Mouse (Mus musculus) CH12.LX (cell line): ENCODE results near the gene Prmt1.

Experiments
- BHLHE40 ChIP-seq: IDR thresholded peaks from 2 replicates; pipeline ENCODE4 v1.6.1; 2011; ENCODE audit warnings: mild to moderate bottlenecking, low read depth, low read length, improper control_type of control experiment
- CHD2 ChIP-seq: IDR thresholded peaks from 2 replicates; pipeline ENCODE4 v1.6.1; 2011; ENCODE audit warnings: low read length, improper control_type of control experiment
- CTCF ChIP-seq, 2 experiments: IDR thresholded peaks in 1 of 2; conservative IDR thresholded peaks in 1 of 2; 2 replicates each; pipeline ENCODE4 v1.5.1; 2011 to 2012; ENCODE audit warnings: low read depth in 2 of 2, low read length in 2 of 2, improper control_type of control experiment in 1 of 2, inconsistent platforms in 1 of 2, mild to moderate bottlenecking in 1 of 2, moderate library complexity in 1 of 2
- ELF1 ChIP-seq: IDR thresholded peaks from 2 replicates; pipeline ENCODE4 v1.6.1; 2014; ENCODE audit warnings: low read depth, mild to moderate bottlenecking, inconsistent platforms, low read length, improper control_type of control experiment
- EP300 ChIP-seq: IDR thresholded peaks from 2 replicates; pipeline ENCODE4 v1.6.1; 2011; ENCODE audit warnings: low read length, improper control_type of control experiment
- ETS1 ChIP-seq: conservative IDR thresholded peaks from 2 replicates; pipeline ENCODE4 v1.6.1; 2012; ENCODE audit warnings: low read depth, mild to moderate bottlenecking, inconsistent platforms, low read length, improper control_type of control experiment, moderate library complexity
- HCFC1 ChIP-seq: IDR thresholded peaks from 2 replicates; pipeline ENCODE4 v1.6.1; 2012; ENCODE audit warnings: low read depth, mild to moderate bottlenecking, inconsistent platforms, low read length, improper control_type of control experiment
- MAX ChIP-seq: IDR thresholded peaks from 2 replicates; pipeline ENCODE4 v1.6.1; 2011; ENCODE audit warnings: low read length, improper control_type of control experiment
- NRF1 ChIP-seq: IDR thresholded peaks from 2 replicates; pipeline ENCODE4 v1.6.1; 2014; ENCODE audit warnings: low read depth, mild to moderate bottlenecking, inconsistent platforms, low read length, improper control_type of control experiment, moderate library complexity
- POLR2A ChIP-seq: IDR thresholded peaks from 2 replicates; pipeline ENCODE4 v1.6.1; 2011; ENCODE audit warnings: low read depth, mild to moderate bottlenecking, improper control_type of control experiment, low read length
- UBTF ChIP-seq: IDR thresholded peaks from 2 replicates; pipeline ENCODE4 v1.6.1; 2012; ENCODE audit warnings: low read depth, mild to moderate bottlenecking, inconsistent platforms, low read length, improper control_type of control experiment, moderate library complexity
- ZKSCAN1 ChIP-seq: IDR thresholded peaks from 2 replicates; pipeline ENCODE4 v1.6.1; 2012; ENCODE audit warnings: low read depth, inconsistent platforms, low read length, improper control_type of control experiment, borderline replicate concordance

DNA sequence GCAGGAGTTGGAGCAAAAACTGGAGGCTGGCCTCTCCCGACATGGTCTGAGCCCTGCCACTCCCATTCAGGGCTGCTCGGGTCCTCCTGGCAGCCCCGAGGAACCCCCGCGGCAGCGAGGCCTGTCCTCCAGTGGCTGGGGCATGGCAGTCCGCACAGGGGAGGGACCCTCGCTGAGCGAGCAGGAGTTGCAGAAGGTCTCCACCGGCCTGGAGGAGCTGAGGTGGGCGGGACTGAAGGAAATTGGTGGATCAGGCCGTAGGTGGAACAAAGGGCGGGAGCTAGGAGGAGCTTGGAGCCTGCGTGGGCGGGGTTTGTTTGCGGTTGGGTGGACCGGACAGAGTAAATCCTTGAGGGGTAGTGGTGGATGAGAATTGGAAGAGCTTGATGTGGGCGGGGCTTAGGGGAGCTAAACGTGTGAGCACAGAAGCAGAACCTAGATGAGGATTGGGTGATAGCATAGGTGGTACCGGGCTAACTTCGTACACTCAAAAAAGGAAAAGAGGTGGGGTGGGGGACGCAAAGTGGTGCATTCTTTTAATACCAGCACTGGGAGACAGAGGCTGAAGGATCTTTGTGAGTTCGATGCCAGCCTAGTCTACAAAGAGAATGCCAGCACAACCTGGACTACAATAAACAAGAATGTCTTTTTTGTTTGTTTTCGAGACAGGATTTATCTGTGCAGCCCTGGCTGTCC lies 33.6 kb downstream of the Prmt1 start:
- no peak for TF ChIP-seq MAX
- no peak for TF ChIP-seq POLR2A
- no peak for TF ChIP-seq CTCF (conservative IDR thresholded peaks at IDR 0.05 in 1 of 2, IDR thresholded peaks at IDR 0.05 in 1 of 2; ENCODE audit: low read depth in 2 of 2, low read length in 2 of 2)
- TF ChIP-seq NRF1 = peak; percentile 53; the same call in 1 of the 2 replicates
- TF ChIP-seq BHLHE40 = no peak
- no peak for TF ChIP-seq ELF1
- TF ChIP-seq UBTF = no peak
- no peak for TF ChIP-seq ZKSCAN1
- TF ChIP-seq ETS1 = no peak
- TF ChIP-seq EP300 = no peak
- no peak for TF ChIP-seq CHD2
- TF ChIP-seq HCFC1 = no peak
